Mouse (Mus musculus): ENCODE results near the gene Hectd1. TPM values are rescaled to one million over a fixed set of nuclear protein-coding genes. Genes with fewer than 3 reads are reported as not detected.

Gene Hectd1
- total RNA-seq, 2 experiments from 2014 or later = 251 to 521 TPM

- ATAC-seq (replicated peaks; ENCODE audit: low FRiP score, poor library complexity, severe bottlenecking) = no peak
These were observed 17.8 kb downstream of the Hectd1 start for GRCm38 (mm10) chr12:51811388-51812140.

- no peak for ATAC-seq (replicated peaks; ENCODE audit: low FRiP score, poor library complexity, severe bottlenecking)
These were observed 18.8 kb downstream of the Hectd1 start for GRCm38 (mm10) chr12:51810564-51810963.

- peak; percentile 86 for ATAC-seq (replicated peaks; ENCODE audit: low FRiP score, poor library complexity, severe bottlenecking)
These were observed 44.5 kb downstream of the Hectd1 start for GRCm38 (mm10) chr12:51784842-51785241.

GRCm38 (mm10) chr12:51768702-51769101 is 60.6 kb downstream of the Hectd1 start:
- ATAC-seq (replicated peaks; ENCODE audit: low FRiP score, poor library complexity, severe bottlenecking) = peak; percentile 33; the same call in 1 of the 2 replicates

- no peak for ATAC-seq (replicated peaks; ENCODE audit: low FRiP score, poor library complexity, severe bottlenecking)
These were observed 61.9 kb downstream of the Hectd1 start for GRCm38 (mm10) chr12:51767454-51767853.

- no peak for ATAC-seq (replicated peaks; ENCODE audit: low FRiP score, poor library complexity, severe bottlenecking)
These were observed 70.0 kb downstream of the Hectd1 start for GRCm38 (mm10) chr12:51759374-51759773.

GRCm38 (mm10) chr12:51756599-51756961 is 72.8 kb downstream of the Hectd1 start:
- ATAC-seq (replicated peaks; ENCODE audit: low FRiP score, poor library complexity, severe bottlenecking) = no peak

GRCm38 (mm10) chr12:51755938-51756598 is 73.3 kb downstream of the Hectd1 start:
- no peak for ATAC-seq (replicated peaks; ENCODE audit: low FRiP score, poor library complexity, severe bottlenecking)

- no peak for ATAC-seq (replicated peaks; ENCODE audit: low FRiP score, poor library complexity, severe bottlenecking)
These were observed 82.0 kb downstream of the Hectd1 start for GRCm38 (mm10) chr12:51747348-51747747.

GRCm38 (mm10) chr12:51744957-51745356 is 84.4 kb downstream of the Hectd1 start:
- ATAC-seq (replicated peaks; ENCODE audit: low FRiP score, poor library complexity, severe bottlenecking) = no peak

GRCm38 (mm10) chr12:51741690-51742089 is 87.6 kb downstream of the Hectd1 start:
- ATAC-seq (replicated peaks; ENCODE audit: low FRiP score, poor library complexity, severe bottlenecking) = peak; percentile 76; the same call in 1 of the 2 replicates

GRCm38 (mm10) chr12:51736807-51737206 is 92.5 kb downstream of the Hectd1 start:
- ATAC-seq (replicated peaks; ENCODE audit: low FRiP score, poor library complexity, severe bottlenecking) = no peak

GRCm38 (mm10) chr12:51736381-51736780 is 93.0 kb downstream of the Hectd1 start:
- no peak for ATAC-seq (replicated peaks; ENCODE audit: low FRiP score, poor library complexity, severe bottlenecking)

- no peak for ATAC-seq (replicated peaks; ENCODE audit: low FRiP score, poor library complexity, severe bottlenecking)
These were observed 93.5 kb downstream of the Hectd1 start for GRCm38 (mm10) chr12:51735840-51736271.

GRCm38 (mm10) chr12:51734605-51735211 is 94.6 kb downstream of the Hectd1 start:
- no peak for ATAC-seq (replicated peaks; ENCODE audit: low FRiP score, poor library complexity, severe bottlenecking)

- no peak for ATAC-seq (replicated peaks; ENCODE audit: low FRiP score, poor library complexity, severe bottlenecking)
These were observed 99.5 kb downstream of the Hectd1 start for GRCm38 (mm10) chr12:51729827-51730226.

- ATAC-seq (replicated peaks; ENCODE audit: low FRiP score, poor library complexity, severe bottlenecking) = no peak
These were observed 100.3 kb downstream of the Hectd1 start for GRCm38 (mm10) chr12:51729058-51729457.

GRCm38 (mm10) chr12:51721836-51722235 is 107.5 kb downstream of the Hectd1 start:
- ATAC-seq (replicated peaks; ENCODE audit: low FRiP score, poor library complexity, severe bottlenecking) = no peak

- ATAC-seq (replicated peaks; ENCODE audit: low FRiP score, poor library complexity, severe bottlenecking) = no peak
These were observed 110.7 kb downstream of the Hectd1 start for GRCm38 (mm10) chr12:51718617-51719016.

GRCm38 (mm10) chr12:51712685-51713084 is 116.7 kb downstream of the Hectd1 start:
- no peak for ATAC-seq (replicated peaks; ENCODE audit: low FRiP score, poor library complexity, severe bottlenecking)

GRCm38 (mm10) chr12:51710154-51710553 is 119.2 kb downstream of the Hectd1 start:
- no peak for ATAC-seq (replicated peaks; ENCODE audit: low FRiP score, poor library complexity, severe bottlenecking)

Data from erythroblast, adult 5-6 weeks (primary cell).